Mouse (Mus musculus) retina, postnatal 7 days (tissue): Measurements from ENCODE around the gene Tle2.

Experiments
- DNase-seq: peaks from one replicate; pipeline ENCODE4 v3.0.0-alpha.2; 2012; ENCODE audit warnings: low read depth, low spot score

Tle2 gene

DNA sequence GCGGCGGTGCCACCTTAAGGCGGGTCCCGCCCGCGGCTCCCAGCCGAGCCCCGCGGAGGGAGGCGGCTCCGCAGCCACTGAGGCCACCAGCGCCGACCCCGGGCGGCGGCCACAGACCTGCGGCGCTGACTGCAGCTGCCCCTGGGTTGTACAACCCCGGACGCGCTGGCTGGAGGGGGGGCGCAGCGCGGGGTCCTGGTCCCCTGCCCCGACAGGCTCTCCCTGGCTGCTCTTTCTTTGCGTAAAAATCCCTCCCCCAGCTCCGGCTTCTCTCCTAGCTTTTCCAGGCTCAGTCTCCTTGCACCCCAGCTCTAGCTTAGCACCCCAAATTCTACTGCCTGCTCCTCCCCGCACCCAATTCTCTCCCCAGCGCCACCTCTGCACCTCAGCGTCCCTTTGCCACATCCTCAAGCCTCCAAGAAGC is 859 bp downstream of the Tle2 start:
- DNase-seq, result no peak

DNA sequence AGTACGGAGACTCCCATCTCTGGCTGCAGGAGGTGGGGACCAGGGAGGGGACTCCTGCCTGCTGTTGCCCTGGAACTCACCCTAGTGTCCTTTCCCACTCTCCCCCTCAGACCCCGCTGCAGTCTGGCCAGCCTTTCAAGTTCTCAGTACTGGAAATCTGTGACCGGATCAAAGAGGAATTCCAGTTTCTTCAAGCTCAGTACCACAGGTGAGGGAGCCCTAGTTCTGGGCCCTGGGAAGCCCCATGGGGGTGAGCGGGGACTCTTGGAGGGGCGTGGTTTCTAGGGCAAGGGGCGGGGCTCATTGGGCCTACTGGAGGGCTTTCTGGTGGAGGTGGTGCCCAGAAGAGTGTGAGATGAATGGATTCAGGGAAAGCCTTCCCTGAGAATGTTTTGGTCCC is 1.3 kb downstream of the Tle2 start:
- no peak for DNase-seq

DNA sequence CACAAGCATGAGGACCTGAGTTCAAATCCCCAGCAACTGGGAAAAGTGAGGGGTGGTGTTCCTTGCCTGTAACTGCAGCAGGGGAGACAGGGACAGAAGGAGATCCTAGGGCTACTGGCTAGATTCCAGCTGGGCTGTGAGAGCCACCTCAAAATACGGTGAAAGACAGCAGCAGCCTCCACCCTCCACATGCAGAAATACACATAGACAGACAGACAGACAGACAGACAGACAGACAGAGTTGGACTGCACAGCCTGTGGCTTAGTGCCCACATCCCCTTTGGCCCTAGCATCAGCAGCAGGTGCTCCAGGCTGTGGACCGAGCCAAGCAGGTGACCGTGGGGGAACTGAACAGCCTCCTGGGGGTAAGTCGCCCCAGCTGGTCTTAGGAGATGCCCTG is 5.6 kb downstream of the Tle2 start:
- no peak for DNase-seq

DNA sequence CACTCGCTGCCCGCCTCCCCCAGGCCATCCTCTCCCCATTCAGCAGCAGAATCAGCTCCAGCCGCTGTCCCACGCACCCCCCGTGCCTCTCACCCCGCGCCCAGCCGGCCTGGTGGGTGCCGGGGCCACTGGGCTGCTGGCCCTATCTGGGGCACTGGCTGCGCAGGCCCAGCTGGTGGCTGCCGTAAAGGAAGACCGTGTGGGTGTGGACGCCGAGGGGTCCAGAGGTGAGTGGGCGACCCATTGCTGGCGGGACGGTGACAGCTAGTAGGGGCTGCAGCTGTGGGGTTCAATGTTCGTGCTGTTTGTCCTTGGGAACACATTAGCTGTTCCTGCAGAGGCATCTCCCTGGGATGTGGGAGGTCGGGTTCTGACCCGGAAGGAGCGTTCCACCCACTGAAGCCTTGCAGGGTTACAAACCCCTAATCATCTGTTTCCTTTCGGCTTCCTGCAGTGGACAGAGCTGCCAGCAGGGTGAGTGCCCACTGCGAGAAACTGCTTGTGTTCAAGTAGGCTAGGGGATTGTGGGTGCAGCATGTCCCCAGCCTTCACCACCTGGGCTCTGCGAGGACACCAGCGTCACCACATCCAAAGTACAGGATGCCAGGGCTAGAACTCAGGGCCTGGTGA is 6.2 kb downstream of the Tle2 start:
- DNase-seq, result no peak

DNA sequence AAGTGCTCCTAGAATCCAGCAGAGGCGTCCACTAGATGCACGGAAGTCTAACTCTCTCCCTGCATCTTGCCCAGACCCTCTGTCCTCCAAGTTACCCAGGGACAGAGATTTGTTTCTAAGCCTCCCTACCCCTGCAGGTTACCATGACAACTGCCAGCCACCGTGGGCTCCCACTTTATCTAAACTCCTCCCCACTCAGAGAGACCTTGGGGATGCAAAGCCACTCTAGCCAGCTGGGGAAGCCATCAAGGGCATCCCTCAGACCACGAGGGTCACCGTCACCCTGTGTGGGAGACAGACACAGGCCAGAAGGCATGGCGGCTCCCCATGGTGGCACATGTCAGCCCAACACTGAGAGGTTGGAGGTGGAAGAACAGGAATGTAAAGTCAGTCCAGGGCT is 9.0 kb downstream of the Tle2 start:
- no peak for DNase-seq

DNA sequence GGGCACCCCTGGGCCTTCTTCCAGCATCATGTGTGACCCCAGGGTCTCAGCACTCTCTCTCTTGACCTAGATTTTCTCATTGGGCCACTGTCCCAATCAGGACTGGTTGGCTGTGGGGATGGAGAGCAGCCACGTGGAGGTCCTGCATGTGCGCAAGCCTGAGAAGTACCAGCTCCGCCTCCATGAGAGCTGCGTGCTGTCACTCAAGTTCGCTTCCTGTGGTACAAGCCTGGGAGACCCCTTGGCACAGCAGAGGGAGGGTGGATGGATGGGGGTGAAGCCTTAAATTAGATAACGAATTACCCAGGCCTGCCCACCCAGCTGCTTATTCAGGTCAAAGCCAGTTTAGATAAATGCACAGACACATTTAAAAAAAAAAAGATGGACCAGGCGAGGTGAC is 14.4 kb downstream of the Tle2 start:
- DNase-seq, result no peak

DNA sequence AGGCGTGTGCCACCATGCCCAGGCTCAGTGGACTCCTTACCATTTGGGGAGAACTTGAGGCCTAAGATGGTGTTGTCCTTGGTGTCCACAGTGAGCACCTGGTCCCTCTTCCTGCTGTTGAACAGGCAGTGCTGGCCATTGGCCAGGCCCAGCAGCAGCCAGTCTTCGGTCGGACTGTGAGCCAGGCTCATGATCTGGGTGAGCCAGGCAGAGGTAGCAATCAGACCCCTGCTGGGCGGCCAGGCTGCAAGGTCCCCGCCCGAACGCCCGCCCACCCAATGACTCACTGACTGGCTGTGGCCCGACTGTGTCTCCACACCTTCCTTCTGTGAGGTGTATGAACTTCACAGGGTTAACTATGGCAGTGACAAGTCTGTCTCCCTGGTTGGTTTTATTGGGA is 17.5 kb downstream of the Tle2 start:
- no peak for DNase-seq

DNA sequence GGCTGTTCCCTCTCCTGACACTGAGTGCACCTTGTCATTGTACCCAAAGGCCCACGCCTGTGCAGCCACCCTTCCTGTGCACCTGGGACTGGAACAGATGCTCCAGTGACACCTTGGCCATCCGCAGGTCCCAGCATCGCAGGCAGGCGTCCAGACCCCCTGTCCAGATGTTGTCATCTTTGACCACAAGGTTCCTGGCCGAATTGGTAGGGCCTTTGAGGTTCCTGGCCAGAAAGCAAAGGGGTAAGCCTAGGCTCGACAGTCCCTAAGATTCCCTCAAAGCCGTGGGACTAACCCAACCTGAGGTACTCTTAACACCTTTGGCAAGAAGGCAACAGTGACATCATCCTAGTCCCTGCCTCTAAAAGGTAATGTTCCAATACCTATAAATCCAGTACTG is 18.3 kb downstream of the Tle2 start:
- no peak for DNase-seq

DNA sequence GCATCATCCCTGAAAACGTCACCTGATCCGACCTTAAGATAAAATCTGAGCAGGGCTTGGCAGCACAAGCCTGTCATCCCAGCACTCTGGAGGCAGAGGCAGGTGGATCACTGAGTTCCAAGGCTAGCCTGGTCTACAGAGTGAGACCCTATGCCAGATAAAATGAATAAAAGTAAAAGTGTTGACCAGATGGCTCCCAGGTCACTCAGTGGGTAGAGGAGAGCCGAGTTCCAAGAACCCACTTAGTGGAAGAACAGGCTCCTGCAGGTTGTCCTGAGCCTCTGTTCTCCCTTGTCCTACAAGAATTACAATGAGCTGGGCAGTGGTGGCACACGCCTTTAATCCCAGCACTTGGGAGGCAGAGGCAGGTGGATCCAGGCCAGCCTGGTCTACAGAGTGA is 18.9 kb downstream of the Tle2 start:
- no peak for DNase-seq

DNA sequence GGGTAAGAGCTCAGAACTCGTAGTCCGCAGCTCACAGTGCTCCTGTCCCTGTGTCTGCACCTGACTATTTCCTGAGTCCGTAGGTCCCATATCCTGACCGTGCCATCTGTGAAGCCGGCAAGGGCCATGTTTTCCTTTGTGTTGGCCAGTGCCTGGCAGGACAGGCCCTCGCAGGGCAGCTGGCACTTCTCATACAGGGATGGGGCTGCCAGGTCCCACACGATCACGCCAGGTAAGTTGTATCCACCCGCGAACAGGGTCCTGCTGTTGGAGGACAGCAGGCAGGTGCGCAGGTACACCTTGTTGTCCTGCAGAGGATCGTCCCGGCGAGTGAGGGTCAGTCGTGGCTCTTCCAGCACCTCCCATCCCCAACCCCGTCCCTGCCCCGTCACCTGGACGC is 19.6 kb downstream of the Tle2 start:
- DNase-seq, result no peak

DNA sequence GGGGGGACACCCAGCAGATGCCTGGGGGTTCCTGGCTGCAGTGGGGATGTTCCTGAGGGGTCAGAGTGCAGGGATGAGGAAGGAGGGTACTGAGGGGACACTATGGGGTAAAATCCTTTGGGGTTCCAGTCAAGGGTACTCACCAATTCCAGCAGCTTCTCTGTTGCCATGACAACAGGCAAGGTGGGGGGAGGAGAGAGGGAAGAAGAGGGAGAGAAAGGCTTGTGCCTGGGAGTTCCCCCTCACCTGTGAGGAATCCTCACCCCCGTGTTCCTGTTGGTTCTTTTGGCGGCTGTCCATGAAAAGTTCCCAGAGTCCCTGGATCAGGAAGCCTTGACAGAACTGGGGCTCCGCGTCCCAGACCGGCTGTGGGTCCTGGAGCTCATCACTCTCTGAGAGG is 21.2 kb downstream of the Tle2 start:
- DNase-seq, result no peak

DNA sequence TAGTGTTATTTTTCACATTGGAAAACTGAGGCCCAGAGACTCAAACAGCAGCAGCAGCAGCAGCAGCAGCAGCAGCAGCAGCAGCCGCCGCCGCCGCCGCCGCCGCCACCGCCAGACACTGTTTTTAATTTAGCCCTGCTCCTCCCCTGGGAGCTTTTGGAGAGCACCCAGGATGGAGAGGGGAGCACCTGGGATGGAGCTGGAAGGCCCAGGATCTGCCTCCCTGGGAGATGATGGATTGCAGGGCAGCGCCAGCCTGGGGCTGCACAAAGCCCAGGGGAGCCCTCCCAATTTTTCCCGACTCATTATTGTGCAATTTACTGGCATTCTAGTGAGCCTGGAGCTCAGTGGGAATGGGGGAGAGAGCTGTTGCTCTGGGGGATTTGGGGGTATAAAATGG is 22.2 kb downstream of the Tle2 start:
- DNase-seq, result no peak

DNA sequence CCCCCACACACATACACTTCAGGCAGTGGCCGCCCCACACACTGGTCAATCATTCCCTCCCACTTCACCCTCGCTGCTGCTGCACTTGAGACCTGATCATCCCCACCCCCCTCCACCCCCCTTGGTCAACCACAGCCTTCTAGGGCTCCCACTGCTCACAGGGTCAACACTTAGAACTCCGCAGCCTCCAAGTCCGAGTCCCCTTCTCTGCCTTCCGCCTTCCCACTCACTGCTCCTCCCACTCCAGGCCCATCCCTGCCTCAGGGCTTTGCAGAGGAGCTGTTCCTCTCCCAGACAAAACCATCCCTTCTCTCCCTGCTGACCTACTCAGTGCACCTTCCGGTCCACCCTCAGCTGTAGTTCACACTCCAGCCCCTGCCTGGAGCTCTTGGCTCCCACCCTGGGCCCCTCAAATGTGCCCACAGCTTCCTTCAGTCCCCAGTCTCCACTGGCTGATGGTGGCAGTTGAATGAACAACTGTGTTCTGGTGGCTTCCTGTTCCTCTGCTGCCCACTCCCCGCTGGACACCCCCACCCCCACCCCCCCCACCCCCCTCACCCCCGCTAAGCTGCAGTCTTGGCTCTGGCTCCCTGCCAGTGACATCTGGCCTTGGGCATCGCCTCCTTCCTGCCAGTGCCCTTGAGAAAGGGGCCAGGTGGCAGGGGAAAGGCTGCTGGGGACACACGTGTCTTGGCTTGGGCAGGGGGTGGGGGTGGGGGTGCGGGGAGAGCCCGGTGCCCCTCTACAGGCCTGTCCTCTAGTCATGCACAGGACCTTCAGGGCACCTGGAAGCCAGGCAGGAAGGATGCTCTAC is 23.0 kb downstream of the Tle2 start:
- peak; percentile 76 for DNase-seq

DNA sequence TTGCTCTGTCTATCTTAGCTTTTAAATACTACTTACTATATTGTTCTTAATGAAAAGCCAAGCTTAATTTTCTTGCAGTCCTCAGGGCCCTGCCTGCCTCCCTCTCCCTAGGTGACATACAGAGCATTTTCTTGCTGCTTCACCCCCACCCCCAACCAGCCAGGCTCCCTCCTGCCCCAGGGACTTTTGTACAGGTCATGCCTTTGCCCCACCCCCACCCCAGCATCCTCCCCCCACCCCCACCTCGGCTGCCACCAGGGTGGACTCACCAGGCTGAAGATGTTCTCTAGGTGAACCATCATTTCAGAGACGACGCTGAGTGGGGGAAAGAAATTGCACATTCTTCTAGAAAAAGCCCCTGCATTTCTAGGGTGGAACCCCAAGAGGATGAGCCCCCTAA is 24.0 kb downstream of the Tle2 start:
- DNase-seq, result no peak

DNA sequence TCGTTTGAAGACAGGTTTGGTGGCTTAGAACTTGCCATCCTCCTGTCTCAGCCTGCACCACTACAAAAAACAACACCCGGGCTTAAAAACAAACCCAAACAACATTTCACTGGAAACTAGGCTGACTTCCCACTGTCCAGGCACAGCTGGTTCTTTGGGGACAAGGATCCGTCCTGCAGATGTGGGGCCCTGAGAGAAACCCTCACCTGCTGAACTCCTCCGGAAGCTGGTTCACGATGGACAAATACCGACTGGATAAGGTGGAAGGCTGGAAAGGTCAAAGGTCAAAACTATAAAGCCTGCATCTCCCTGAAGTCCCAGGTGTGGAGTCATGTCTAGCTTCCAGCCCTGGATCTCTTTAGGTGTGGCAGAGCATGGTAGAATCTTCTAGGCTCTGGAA is 24.5 kb downstream of the Tle2 start:
- DNase-seq, result no peak

DNA sequence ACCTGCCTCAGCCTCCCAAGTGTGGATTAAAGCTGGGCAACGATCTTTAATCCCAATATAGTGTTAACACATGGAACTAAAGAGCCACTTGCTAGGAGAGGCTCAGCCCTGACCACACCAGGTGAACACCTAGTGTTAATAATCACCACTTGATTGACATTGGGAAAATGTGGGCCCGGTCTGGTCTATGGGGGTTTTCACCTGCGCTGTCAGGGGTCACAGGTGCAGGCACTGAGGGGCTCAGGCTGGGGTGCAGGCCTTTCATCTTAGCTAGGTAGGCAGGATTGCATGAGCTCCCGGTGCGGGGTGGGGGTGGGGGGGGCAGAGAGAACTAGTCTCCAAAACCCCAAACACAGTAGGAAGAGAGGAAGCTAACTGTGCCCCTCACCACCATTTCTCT is 25.3 kb downstream of the Tle2 start:
- no peak for DNase-seq

DNA sequence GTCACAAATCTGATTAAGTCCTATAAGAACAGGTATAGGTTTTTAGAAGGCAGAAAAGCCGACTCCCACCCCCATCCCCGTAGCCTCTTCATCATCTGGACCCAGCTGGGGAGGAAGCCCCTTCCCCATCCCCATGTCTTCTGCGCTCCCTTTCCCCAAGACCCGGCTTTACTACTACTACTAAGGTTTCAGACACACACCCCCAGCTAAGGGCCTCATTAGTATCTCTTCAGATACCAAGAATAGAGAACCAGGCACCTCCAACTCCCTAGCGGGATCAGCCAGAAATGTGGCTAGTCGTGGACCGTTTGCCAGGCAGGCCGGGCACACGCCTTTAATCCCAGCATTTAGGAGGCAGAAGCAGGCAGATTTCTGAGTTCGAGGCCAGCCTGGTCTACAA is 25.7 kb downstream of the Tle2 start:
- DNase-seq, result no peak

DNA sequence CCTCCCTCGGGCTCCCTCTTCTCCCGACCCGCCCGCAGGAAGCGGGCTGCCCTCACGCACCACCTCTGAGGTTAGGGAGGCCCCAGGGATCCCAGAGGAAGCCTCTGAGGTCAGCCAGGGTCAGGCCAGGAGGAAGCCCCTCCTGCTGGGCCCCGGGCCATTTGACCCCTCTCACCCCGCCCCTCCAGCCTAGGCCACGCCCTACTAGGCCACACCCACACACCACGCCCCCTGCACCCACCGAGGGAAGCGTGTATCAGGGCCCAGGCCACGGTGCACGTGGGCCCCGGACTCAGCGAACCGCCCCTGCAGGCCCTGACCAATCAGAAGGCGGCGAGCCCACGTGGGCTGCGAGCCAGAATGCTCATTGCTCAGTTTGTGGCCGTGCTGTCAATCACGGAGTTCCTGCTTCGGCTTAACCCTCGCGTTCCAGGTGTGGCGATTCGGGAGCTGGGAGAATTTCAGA is 26.4 kb downstream of the Tle2 start, which contains the start of gene Tle6:
Gene Tle6 (minus strand): TSS at position 336 of the 466 bp plus-strand sequence.
- peak; percentile 94 for DNase-seq

DNA sequence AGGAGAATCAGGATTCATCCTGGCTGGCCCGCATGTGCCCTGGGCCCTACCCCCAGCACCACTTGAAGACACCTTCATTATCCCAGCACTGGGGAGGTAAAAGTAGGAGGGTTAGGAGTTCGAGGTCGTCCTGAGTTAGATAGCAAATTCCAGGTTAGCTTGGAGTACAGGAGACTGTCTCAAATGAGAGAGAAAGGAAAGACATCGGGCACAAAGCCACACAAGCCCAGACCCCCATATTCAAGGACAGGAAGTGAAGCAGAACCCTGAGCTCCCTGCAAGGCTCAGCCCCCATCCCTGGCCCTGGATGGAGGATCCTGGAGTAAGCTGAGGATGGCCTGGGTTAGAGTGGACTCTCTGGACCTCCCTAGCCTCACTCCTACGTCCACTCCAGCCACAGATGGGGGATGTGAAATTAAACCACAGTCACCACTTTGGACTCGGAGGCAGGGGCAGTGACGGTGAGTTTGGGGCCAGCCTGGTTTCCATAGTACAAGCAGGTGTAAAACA is 27.1 kb downstream of the Tle2 start:
- no peak for DNase-seq

DNA sequence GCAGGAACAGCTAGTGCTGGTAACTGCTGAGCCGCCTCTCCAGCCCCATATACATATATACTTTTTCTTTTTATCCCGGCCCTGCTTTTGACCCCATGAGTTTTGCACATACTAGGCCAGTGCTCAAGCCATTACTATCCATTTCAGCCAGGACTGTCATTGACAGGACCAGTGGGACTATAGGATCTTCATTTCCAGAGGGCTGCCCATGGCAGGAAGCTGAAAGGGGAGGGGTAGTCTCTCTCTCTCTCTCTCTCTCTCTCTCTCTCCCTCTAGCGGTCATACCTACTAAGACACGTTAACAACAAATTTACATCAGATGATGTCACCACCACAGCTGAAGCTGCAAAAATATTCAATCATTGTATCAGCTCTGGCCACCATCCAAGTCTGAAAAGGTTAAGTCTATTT is 28.4 kb downstream of the Tle2 start:
- peak; percentile 66 for DNase-seq

DNA sequence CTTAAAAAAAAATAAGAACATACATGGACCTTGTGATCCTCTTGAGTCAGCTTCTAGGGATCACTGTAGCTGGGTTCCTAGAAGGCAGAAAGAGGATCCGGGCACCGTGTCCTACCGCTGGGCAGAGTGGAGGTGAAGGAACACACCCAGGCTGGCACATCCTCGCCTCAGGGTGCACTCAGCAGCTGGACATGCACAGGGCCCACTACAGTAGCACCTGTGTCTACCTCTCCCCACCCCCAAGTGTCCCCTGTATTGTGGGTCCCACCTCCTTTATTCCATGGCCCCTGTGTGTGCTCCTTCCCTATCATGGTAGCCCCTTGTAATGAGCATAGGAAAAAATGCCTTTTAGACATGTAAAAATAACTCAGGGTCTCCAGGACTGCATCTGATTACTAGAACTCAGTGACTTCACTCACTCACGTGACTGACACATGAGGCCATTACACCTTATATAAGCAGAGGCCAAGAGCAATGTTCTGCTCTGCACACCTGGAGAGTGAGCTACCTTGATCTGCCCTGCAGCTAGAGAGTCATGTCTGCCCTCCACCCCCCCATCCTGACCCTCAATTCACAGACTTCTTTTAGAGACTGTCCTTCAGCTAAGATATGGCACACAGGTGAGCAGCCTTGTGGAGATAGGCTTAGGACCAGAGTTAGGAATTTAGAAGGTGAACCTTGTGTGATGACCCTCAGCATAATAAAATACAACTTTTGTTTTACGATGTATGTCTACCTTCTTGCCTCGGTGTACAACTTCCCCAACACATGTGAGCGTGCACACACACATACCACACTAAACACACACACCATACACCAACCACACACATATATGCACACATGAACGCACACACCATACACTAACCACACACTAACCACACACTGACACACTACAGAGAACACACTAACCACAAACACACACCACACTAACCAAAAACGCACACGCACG is 29.9 kb downstream of the Tle2 start:
- no peak for DNase-seq
